Mouse (Mus musculus) spleen, adult 2 months (tissue): Measurements from ENCODE around the gene Vash1.

Source experiments
- CTCF ChIP-seq: fragments of 200-500 bp; IDR thresholded peaks from 2 replicates; pipeline ENCODE4 v1.5.1; 2011; ENCODE audit warnings: mild to moderate bottlenecking, inconsistent platforms; ENCODE audit not compliant: insufficient read depth, insufficient read length, insufficient replicate concordance; ENCODE audit errors: extremely low read depth
- POLR2A ChIP-seq: fragments of 200-500 bp; IDR thresholded peaks from 2 replicates; pipeline ENCODE4 v1.6.1; 2011; ENCODE audit warnings: low read depth, low read length, inconsistent platforms

- no peak for TF ChIP-seq POLR2A
- no peak for TF ChIP-seq CTCF
Measured at GRCm38 (mm10) chr12:86645494-86645893, 33.0 kb upstream of the Vash1 start.
